Mouse (Mus musculus): Measurements from ENCODE around the gene 1600014C23Rik. TPM values are rescaled to one million over a fixed set of nuclear protein-coding genes. Genes with fewer than 3 reads are reported as not detected.

The 1600014C23Rik gene
- polyA plus RNA-seq, 1 experiment = not detected

GRCm38 (mm10) chr17:45757932-45758331, 24.3 kb upstream of the 1600014C23Rik start:
- Histone ChIP-seq H3K4me3 (replicated peaks; ENCODE audit: control insufficient read depth, low read depth, low read length) (no peak overlapping the region), H3K4me1 (ENCODE audit: control insufficient read depth, insufficient read depth, low read length) (peaks cover 1% of the 10 kb centered on the region), H3K27ac (ENCODE audit: control insufficient read depth, insufficient read depth, low read depth, low read length, poor library complexity) (no peak overlapping the region)
- WGBS = 19% methylated on average over 8 of the region's 8 CpGs
- TF ChIP-seq CTCF (IDR thresholded peaks at IDR 0.05; ENCODE audit: control insufficient read depth, insufficient read depth, low read length) (no peak), POLR2A (IDR thresholded peaks at IDR 0.05; ENCODE audit: borderline replicate concordance, control insufficient read depth, low read depth, low read length) (no peak)

GRCm38 (mm10) chr17:45756831-45757230, 23.2 kb upstream of the 1600014C23Rik start:
- Histone ChIP-seq H3K4me1 (ENCODE audit: control insufficient read depth, insufficient read depth, low read length) (peaks cover 5% of the 10 kb centered on the region), H3K27ac (ENCODE audit: control insufficient read depth, insufficient read depth, low read depth, low read length, poor library complexity) (no peak overlapping the region), H3K4me3 (replicated peaks; ENCODE audit: control insufficient read depth, low read depth, low read length) (no peak overlapping the region)
- TF ChIP-seq CTCF (IDR thresholded peaks at IDR 0.05; ENCODE audit: control insufficient read depth, insufficient read depth, low read length) = no peak
- no peak for TF ChIP-seq POLR2A (IDR thresholded peaks at IDR 0.05; ENCODE audit: borderline replicate concordance, control insufficient read depth, low read depth, low read length)
- WGBS = 13% methylated on average over 5 of the region's 5 CpGs

- WGBS = 45% methylated on average over 8 of the region's 8 CpGs
- H3K27ac ChIP-seq (ENCODE audit: control insufficient read depth, insufficient read depth, low read depth, low read length, poor library complexity) = no peak overlapping the region
- H3K4me1 ChIP-seq (ENCODE audit: control insufficient read depth, insufficient read depth, low read length) = peaks cover 5% of the 10 kb centered on the region
- H3K4me3 ChIP-seq (replicated peaks; ENCODE audit: control insufficient read depth, low read depth, low read length) = no peak overlapping the region
- TF ChIP-seq POLR2A (IDR thresholded peaks at IDR 0.05; ENCODE audit: borderline replicate concordance, control insufficient read depth, low read depth, low read length) (no peak), CTCF (IDR thresholded peaks at IDR 0.05; ENCODE audit: control insufficient read depth, insufficient read depth, low read length) (no peak)
Observed at GRCm38 (mm10) chr17:45756391-45756790, 22.7 kb upstream of the 1600014C23Rik start.

- Histone ChIP-seq H3K27ac (ENCODE audit: control insufficient read depth, insufficient read depth, low read depth, low read length, poor library complexity) (no peak overlapping the region), H3K4me1 (ENCODE audit: control insufficient read depth, insufficient read depth, low read length) (peaks cover 5% of the 10 kb centered on the region), H3K4me3 (replicated peaks; ENCODE audit: control insufficient read depth, low read depth, low read length) (no peak overlapping the region)
- 84% methylated on average over 13 of the region's 13 CpGs for WGBS
- TF ChIP-seq CTCF (IDR thresholded peaks at IDR 0.05; ENCODE audit: control insufficient read depth, insufficient read depth, low read length) (no peak), POLR2A (IDR thresholded peaks at IDR 0.05; ENCODE audit: borderline replicate concordance, control insufficient read depth, low read depth, low read length) (no peak)
Observed at GRCm38 (mm10) chr17:45754186-45754862, 20.7 kb upstream of the 1600014C23Rik start.

- WGBS = 4% methylated on average over 11 of the region's 11 CpGs
- H3K27ac ChIP-seq (ENCODE audit: control insufficient read depth, insufficient read depth, low read depth, low read length, poor library complexity) = no peak overlapping the region
- TF ChIP-seq POLR2A (IDR thresholded peaks at IDR 0.05; ENCODE audit: borderline replicate concordance, control insufficient read depth, low read depth, low read length) (no peak), CTCF (IDR thresholded peaks at IDR 0.05; ENCODE audit: control insufficient read depth, insufficient read depth, low read length) (no peak)
- H3K4me1 ChIP-seq (ENCODE audit: control insufficient read depth, insufficient read depth, low read length) = peaks cover 5% of the 10 kb centered on the region
- no peak overlapping the region for H3K4me3 ChIP-seq (replicated peaks; ENCODE audit: control insufficient read depth, low read depth, low read length)
Observed at GRCm38 (mm10) chr17:45752678-45753077, 19.0 kb upstream of the 1600014C23Rik start.

GRCm38 (mm10) chr17:45752053-45752452, 18.4 kb upstream of the 1600014C23Rik start:
- H3K27ac ChIP-seq (ENCODE audit: control insufficient read depth, insufficient read depth, low read depth, low read length, poor library complexity) = no peak overlapping the region
- WGBS = 28% methylated on average over 8 of the region's 8 CpGs

GRCm38 (mm10) chr17:45751359-45751758, 17.7 kb upstream of the 1600014C23Rik start:
- H3K27ac ChIP-seq (ENCODE audit: control insufficient read depth, insufficient read depth, low read depth, low read length, poor library complexity) = no peak overlapping the region
- peaks cover 9% of the 10 kb centered on the region for H3K4me1 ChIP-seq (ENCODE audit: control insufficient read depth, insufficient read depth, low read length)
- 94% methylated on average over 1 of the region's 1 CpGs for WGBS
- TF ChIP-seq POLR2A (IDR thresholded peaks at IDR 0.05; ENCODE audit: borderline replicate concordance, control insufficient read depth, low read depth, low read length) = no peak
- H3K4me3 ChIP-seq (replicated peaks; ENCODE audit: control insufficient read depth, low read depth, low read length) = no peak overlapping the region

More at GRCm38 (mm10) chr17:45752053-45752452, 18.4 kb upstream of the 1600014C23Rik start:
- no peak for TF ChIP-seq CTCF (IDR thresholded peaks at IDR 0.05; ENCODE audit: control insufficient read depth, insufficient read depth, low read length)
- no peak for TF ChIP-seq POLR2A (IDR thresholded peaks at IDR 0.05; ENCODE audit: borderline replicate concordance, control insufficient read depth, low read depth, low read length)
- Histone ChIP-seq H3K4me3 (replicated peaks; ENCODE audit: control insufficient read depth, low read depth, low read length) (no peak overlapping the region), H3K4me1 (ENCODE audit: control insufficient read depth, insufficient read depth, low read length) (peaks cover 8% of the 10 kb centered on the region)

GRCm38 (mm10) chr17:45749100-45749499, 15.5 kb upstream of the 1600014C23Rik start:
- no peak overlapping the region for H3K27ac ChIP-seq (ENCODE audit: control insufficient read depth, insufficient read depth, low read depth, low read length, poor library complexity)
- TF ChIP-seq POLR2A (IDR thresholded peaks at IDR 0.05; ENCODE audit: borderline replicate concordance, control insufficient read depth, low read depth, low read length) = no peak
- no peak for TF ChIP-seq CTCF (IDR thresholded peaks at IDR 0.05; ENCODE audit: control insufficient read depth, insufficient read depth, low read length)
- H3K4me3 ChIP-seq (replicated peaks; ENCODE audit: control insufficient read depth, low read depth, low read length) = no peak overlapping the region
- H3K4me1 ChIP-seq (ENCODE audit: control insufficient read depth, insufficient read depth, low read length) = peaks cover 9% of the 10 kb centered on the region
- 68% methylated on average over 6 of the region's 6 CpGs for WGBS

All from bone marrow, adult 2 months (tissue).